Mouse (Mus musculus) G1E-ER4 (cell line): ENCODE measurements around the gene Gm20708. TPM values are rescaled to one million over a fixed set of nuclear protein-coding genes. Genes with fewer than 3 reads are reported as not detected.

ENCODE experiments used
- GATA1 ChIP-seq: IDR thresholded peaks from one replicate; pipeline ENCODE4 v1.8.0; 2012; ENCODE audit warnings: low read length, inconsistent platforms
- polyA plus RNA-seq: library from polyadenylated mRNA; stranded (reverse); fragments of >175 nt; gene quantifications from 2 replicates; pipeline ENCODE4 v1.2.3, GENCODE M21; 2012

The Gm20708 gene
- polyA plus RNA-seq, 1 experiment, result 0.38 TPM

- no peak for TF ChIP-seq GATA1
These were observed 76.5 kb downstream of the Gm20708 start for GRCm38 (mm10) chr11:117886000-117886399.

GRCm38 (mm10) chr11:117888168-117888852 lies 78.8 kb downstream of the Gm20708 start:
- no peak for TF ChIP-seq GATA1

GRCm38 (mm10) chr11:117888853-117889822 lies 79.7 kb downstream of the Gm20708 start:
- TF ChIP-seq GATA1, result no peak

Other genes with a start within 250 kb of the Gm20708 start
- 24.8 and 28.1 TPM in 2 replicates for gene Tnrc6c, start 155.4 kb upstream of the Gm20708 start, polyA plus RNA-seq
- gene Tmc8, start 27.6 kb upstream of the Gm20708 start, polyA plus RNA-seq, result 20.6 and 30.9 TPM in 2 replicates
- gene Tmc6, start 27.5 kb upstream of the Gm20708 start, polyA plus RNA-seq, result 40.9 and 48.2 TPM in 2 replicates
- 25.1 and 31.1 TPM in 2 replicates for gene 6030468B19Rik, start 12.0 kb upstream of the Gm20708 start, polyA plus RNA-seq
- 191 and 277 TPM in 2 replicates for gene Syngr2, start within 50 bp of the Gm20708 start, polyA plus RNA-seq
- 3.0 and 4.9 TPM in 2 replicates for gene Afmid, start 16.3 kb downstream of the Gm20708 start, polyA plus RNA-seq
- 101 and 120 TPM in 2 replicates for gene Tk1, start 16.4 kb downstream of the Gm20708 start, polyA plus RNA-seq
- 113 and 159 TPM in 2 replicates for gene Birc5, start 39.6 kb downstream of the Gm20708 start, polyA plus RNA-seq
- not detected in 2 replicates for gene Tmem235, start 51.1 kb downstream of the Gm20708 start, polyA plus RNA-seq
- not detected in 2 replicates for gene Tha1, start 63.8 kb downstream of the Gm20708 start, polyA plus RNA-seq
- 3.3 and 3.5 TPM in 2 replicates for gene Socs3, start 160.4 kb downstream of the Gm20708 start, polyA plus RNA-seq
- 33.8 and 46.7 TPM in 2 replicates for gene Pgs1, start 176.6 kb downstream of the Gm20708 start, polyA plus RNA-seq